Mouse (Mus musculus): ENCODE data around the gene Tmod3.

- TF ChIP-seq POLR2A (IDR thresholded peaks at IDR 0.05; ENCODE audit: borderline replicate concordance, extremely low read depth, low read depth, low read length) (no peak), CTCF (IDR thresholded peaks at IDR 0.05; ENCODE audit: insufficient read depth, low read length) (no peak)
These were observed 30.1 kb downstream of the Tmod3 start for GRCm38 (mm10) chr9:75529358-75529757.

Data from lung, adult 2 months (tissue).